Mouse (Mus musculus) kidney, embryonic 14.5 days (tissue): Measurements from ENCODE around the gene Pde1c. TPM values are rescaled to one million over a fixed set of nuclear protein-coding genes. Genes with fewer than 3 reads are reported as not detected.
A peak's percentile ranks its signal among the peaks of the same experiment; 100 is the strongest.

Experiments used
- ATAC-seq: fragments of 200-750 bp; cut with Nextera tagmentation; 2 replicates; pipeline ENCODE4 v1.8.0; 2017; ENCODE audit warnings: moderate number of reproducible peaks, mild to moderate bottlenecking, moderate TSS enrichment, moderate library complexity; ENCODE audit not compliant: low FRiP score, low TSS enrichment
- H3K27ac ChIP-seq: fragments of 300-500 bp; sonication (generic); 2 replicates; pipeline ENCODE4 v1.5.1; 2014; ENCODE audit warnings: low read depth, mild to moderate bottlenecking, low read length, moderate library complexity, mixed read lengths
- H3K27me3 ChIP-seq: fragments of 300-500 bp; sonication (generic); 2 replicates; pipeline ENCODE4 v1.6.1; 2014; ENCODE audit warnings: mild to moderate bottlenecking, low read length; ENCODE audit not compliant: control insufficient read depth, insufficient read depth
- H3K36me3 ChIP-seq: fragments of 300-500 bp; sonication (generic); 2 replicates; pipeline ENCODE4 v1.6.1; 2014; ENCODE audit warnings: low read length, mixed read lengths; ENCODE audit not compliant: control insufficient read depth, insufficient read depth
- H3K4me1 ChIP-seq: fragments of 300-500 bp; sonication (generic); 2 replicates; pipeline ENCODE4 v1.6.1; 2014; ENCODE audit warnings: low read length, mixed read lengths; ENCODE audit not compliant: control insufficient read depth, insufficient read depth
- H3K4me2 ChIP-seq: fragments of 300-500 bp; sonication (generic); replicated peaks from 2 replicates; pipeline ENCODE4 v1.6.1; 2014; ENCODE audit warnings: low read depth, mild to moderate bottlenecking, low read length
- H3K4me3 ChIP-seq: fragments of 300-500 bp; sonication (generic); 2 replicates; pipeline ENCODE4 v1.5.1; 2014; ENCODE audit warnings: mild to moderate bottlenecking, low read length
- H3K9ac ChIP-seq: fragments of 300-500 bp; sonication (generic); 2 replicates; pipeline ENCODE4 v1.6.1; 2014; ENCODE audit warnings: low read depth, mild to moderate bottlenecking, low read length, moderate library complexity
- H3K9me3 ChIP-seq: fragments of 300-500 bp; sonication (generic); 2 replicates; pipeline ENCODE4 v1.6.1; 2016; ENCODE audit warnings: low read length; ENCODE audit not compliant: control insufficient read depth
- WGBS: fragments of 180-500 bp; shearing (Covaris S2); extraction: QIAGEN DNeasy Blood & Tissue Kit; methylation state at CpG from one replicate; pipeline ENCODE4 v1.1.7; 2014; 5-methylcytosine and 5-hydroxymethylcytosine counted together
- polyA plus RNA-seq: library from polyadenylated mRNA; unstranded; fragments of >200 nt; fragmentation: Nextera tagmentation; extraction: Ambion mirVana; gene quantifications from 2 replicates; pipeline ENCODE4 v1.2.1, GENCODE M21; 2014

Pde1c gene
- polyA plus RNA-seq, 1 experiment from 2014 or later = 1.1 TPM

- no peak overlapping the region for H3K4me3 ChIP-seq
- no peaks in the 10 kb centered on the region for H3K36me3 ChIP-seq
- no peak overlapping the region for H3K9ac ChIP-seq
- no peak for ATAC-seq
- WGBS = 74% methylated on average over 3 of the region's 3 CpGs
- no peak overlapping the region for H3K4me2 ChIP-seq
- no peaks in the 10 kb centered on the region for H3K27me3 ChIP-seq
- no peaks in the 10 kb centered on the region for H3K4me1 ChIP-seq
- H3K9me3 ChIP-seq = no peaks in the 10 kb centered on the region
- no peak overlapping the region for H3K27ac ChIP-seq
Measured at GRCm38 (mm10) chr6:56485078-56485477, 83.8 kb downstream of the Pde1c start.

DNA sequence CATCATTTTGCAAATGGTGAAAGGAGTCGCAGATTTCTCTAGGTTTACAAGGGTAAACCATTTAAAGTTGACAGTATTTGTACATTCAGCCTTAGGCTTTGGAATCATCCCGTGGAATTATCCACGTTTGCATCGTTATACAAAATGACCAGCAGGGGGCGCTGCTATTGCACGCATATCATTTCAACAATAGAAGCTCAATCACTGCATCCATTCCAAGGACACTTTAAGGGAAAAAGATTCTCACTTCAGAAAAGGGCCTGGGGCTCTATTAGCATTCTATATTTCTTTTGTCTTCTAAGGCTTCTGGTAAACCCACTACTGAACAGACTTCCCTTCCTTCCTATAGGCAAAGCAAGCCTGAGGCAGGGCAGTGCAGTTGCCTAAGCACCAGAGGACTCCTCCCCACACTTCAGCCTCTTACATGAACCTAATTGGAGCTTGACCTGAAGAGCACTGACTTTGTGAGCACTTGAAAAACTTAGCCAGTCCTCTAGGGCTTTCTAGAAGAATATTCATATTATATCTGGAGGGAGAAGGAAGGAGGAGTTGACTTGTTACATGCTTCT, 87.9 kb downstream of the Pde1c start:
- peak; percentile 32; the same call in 1 of the 2 replicates for ATAC-seq
- 2% methylated on average over 6 of the region's 6 CpGs for WGBS

GRCm38 (mm10) chr6:56476581-56476980, 92.3 kb downstream of the Pde1c start:
- peak; percentile 71; the same call in 1 of the 2 replicates for ATAC-seq
- Histone ChIP-seq H3K4me2 (no peak overlapping the region), H3K9me3 (no peaks in the 10 kb centered on the region), H3K9ac (no peak overlapping the region), H3K27ac (no peak overlapping the region), H3K4me1 (no peaks in the 10 kb centered on the region), H3K4me3 (no peak overlapping the region), H3K36me3 (no peaks in the 10 kb centered on the region), H3K27me3 (no peaks in the 10 kb centered on the region)
- WGBS = 25% methylated on average over 6 of the region's 6 CpGs

More for the DNA sequence above, 87.9 kb downstream of the Pde1c start:
- Histone ChIP-seq H3K9ac (no peak overlapping the region), H3K36me3 (no peaks in the 10 kb centered on the region), H3K4me1 (no peaks in the 10 kb centered on the region), H3K4me2 (no peak overlapping the region), H3K9me3 (no peaks in the 10 kb centered on the region), H3K27ac (no peak overlapping the region), H3K27me3 (no peaks in the 10 kb centered on the region), H3K4me3 (no peak overlapping the region)

DNA sequence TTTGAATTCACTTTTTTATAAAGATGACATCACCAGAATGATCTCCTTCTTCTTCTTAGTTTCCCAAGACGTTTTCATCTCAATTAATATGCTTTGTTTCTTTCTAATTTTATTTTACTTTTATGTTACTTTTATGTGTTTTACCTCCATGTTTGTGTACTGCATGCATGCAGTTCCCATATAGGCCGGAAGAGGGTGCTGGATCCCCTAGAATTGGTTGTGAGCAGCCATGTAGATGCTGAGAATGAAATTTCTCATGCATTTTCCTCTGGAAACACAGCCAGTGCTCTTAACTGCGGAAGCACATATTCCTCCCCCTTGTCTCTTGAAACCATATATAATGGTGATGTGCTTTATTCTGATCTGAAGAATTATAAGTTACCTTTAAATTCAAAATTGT, 110.8 kb downstream of the Pde1c start:
- no peaks in the 10 kb centered on the region for H3K4me1 ChIP-seq
- no peak for ATAC-seq
- no peak overlapping the region for H3K9ac ChIP-seq
- 55% methylated on average over 3 of the region's 3 CpGs for WGBS
- H3K4me3 ChIP-seq = no peak overlapping the region
- no peak overlapping the region for H3K27ac ChIP-seq
- H3K4me2 ChIP-seq = no peak overlapping the region
- H3K9me3 ChIP-seq = no peaks in the 10 kb centered on the region
- no peaks in the 10 kb centered on the region for H3K27me3 ChIP-seq
- H3K36me3 ChIP-seq = no peaks in the 10 kb centered on the region

DNA sequence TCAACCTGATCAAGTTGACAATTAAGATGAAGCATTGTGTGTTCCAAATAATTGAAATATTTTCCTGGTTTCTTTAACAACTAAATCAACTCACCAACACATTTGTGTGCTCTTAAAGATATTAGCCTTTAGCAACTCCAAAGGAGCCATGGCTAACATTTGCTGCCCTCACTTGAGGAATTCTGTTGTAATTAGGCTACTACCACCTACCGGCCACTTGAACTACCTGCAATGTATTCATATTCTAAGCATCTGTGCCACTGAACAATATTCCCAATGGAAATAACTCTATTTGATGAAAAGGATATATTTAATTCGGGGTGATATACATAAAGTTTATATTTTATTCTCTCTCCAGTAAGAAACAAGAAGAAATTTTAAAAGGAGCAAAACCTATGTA, 121.0 kb downstream of the Pde1c start:
- ATAC-seq = no peak
- H3K4me1 ChIP-seq = no peaks in the 10 kb centered on the region
- no peaks in the 10 kb centered on the region for H3K36me3 ChIP-seq
- no peaks in the 10 kb centered on the region for H3K9me3 ChIP-seq
- H3K27me3 ChIP-seq = no peaks in the 10 kb centered on the region
- H3K4me2 ChIP-seq = no peak overlapping the region
- no peak overlapping the region for H3K9ac ChIP-seq
- WGBS = 34% methylated on average over 2 of the region's 2 CpGs
- no peak overlapping the region for H3K4me3 ChIP-seq
- H3K27ac ChIP-seq = no peak overlapping the region

- Histone ChIP-seq H3K4me2 (no peak overlapping the region), H3K4me3 (no peak overlapping the region), H3K9ac (no peak overlapping the region), H3K27ac (no peak overlapping the region), H3K27me3 (no peaks in the 10 kb centered on the region), H3K4me1 (no peaks in the 10 kb centered on the region), H3K9me3 (no peaks in the 10 kb centered on the region), H3K36me3 (no peaks in the 10 kb centered on the region)
- WGBS = 86% methylated on average over 4 of the region's 4 CpGs
- ATAC-seq = no peak
Measured at GRCm38 (mm10) chr6:56441501-56441900, 127.4 kb downstream of the Pde1c start.

GRCm38 (mm10) chr6:56425846-56426245, 143.1 kb downstream of the Pde1c start:
- no peak overlapping the region for H3K4me2 ChIP-seq
- WGBS = 84% methylated on average over 5 of the region's 5 CpGs
- no peaks in the 10 kb centered on the region for H3K27me3 ChIP-seq
- no peak overlapping the region for H3K9ac ChIP-seq
- H3K27ac ChIP-seq = no peak overlapping the region
- H3K4me3 ChIP-seq = no peak overlapping the region
- no peaks in the 10 kb centered on the region for H3K9me3 ChIP-seq
- H3K4me1 ChIP-seq = no peaks in the 10 kb centered on the region
- ATAC-seq = no peak
- H3K36me3 ChIP-seq = no peaks in the 10 kb centered on the region

- ATAC-seq = no peak
- Histone ChIP-seq H3K9ac (no peak overlapping the region), H3K27me3 (no peaks in the 10 kb centered on the region), H3K4me3 (no peak overlapping the region), H3K36me3 (no peaks in the 10 kb centered on the region), H3K4me2 (no peak overlapping the region), H3K4me1 (no peaks in the 10 kb centered on the region), H3K27ac (no peak overlapping the region), H3K9me3 (no peaks in the 10 kb centered on the region)
- 79% methylated on average over 3 of the region's 3 CpGs for WGBS
Measured at GRCm38 (mm10) chr6:56422866-56423265, 146.0 kb downstream of the Pde1c start.

DNA sequence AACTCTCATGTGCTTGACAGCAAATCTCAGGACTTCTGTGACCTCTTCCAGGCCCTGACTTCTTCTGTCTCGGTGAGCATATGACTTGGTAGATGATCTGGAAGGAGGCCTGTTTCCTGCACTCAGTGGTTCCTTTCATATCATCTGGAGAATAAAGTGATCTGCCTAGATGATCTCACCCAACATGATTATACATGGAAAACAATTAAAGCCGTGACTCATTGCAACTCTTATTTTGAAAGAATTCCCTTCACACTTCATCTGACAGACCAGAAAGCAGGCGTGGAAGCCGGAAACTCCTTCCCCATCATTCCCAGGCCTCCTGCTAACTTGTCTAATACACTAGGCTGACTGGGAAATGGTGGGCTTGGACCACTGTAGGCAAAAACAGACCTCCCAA, 152.7 kb downstream of the Pde1c start:
- Histone ChIP-seq H3K27ac (no peak overlapping the region), H3K27me3 (no peaks in the 10 kb centered on the region), H3K4me3 (no peak overlapping the region), H3K36me3 (no peaks in the 10 kb centered on the region), H3K9me3 (no peaks in the 10 kb centered on the region), H3K4me1 (no peaks in the 10 kb centered on the region), H3K9ac (no peak overlapping the region), H3K4me2 (no peak overlapping the region)
- no peak for ATAC-seq
- WGBS = 66% methylated on average over 4 of the region's 4 CpGs
